Mouse (Mus musculus) G1E (cell line): Measurements from ENCODE around the gene Myo16. TPM values are rescaled to one million over a fixed set of nuclear protein-coding genes. Genes with fewer than 3 reads are reported as not detected.

ENCODE experiments used
- ATAC-seq: 2 replicates; pipeline ENCODE4 v1.8.0; 2016; ENCODE audit warnings: mild to moderate bottlenecking; ENCODE audit not compliant: insufficient number of reproducible peaks, poor library complexity, low FRiP score, severe bottlenecking; ENCODE audit errors: extremely low read depth
- DNase-seq: peaks from one replicate; pipeline ENCODE4 v3.0.0; 2012; ENCODE audit warnings: low spot score
- H3K27me3 ChIP-seq: 2 replicates; pipeline ENCODE4 v1.6.1; 2012; ENCODE audit warnings: mild to moderate bottlenecking, low read length, inconsistent platforms; ENCODE audit not compliant: insufficient read depth
- H3K36me3 ChIP-seq: replicated peaks from 2 replicates; pipeline ENCODE3; 2012; ENCODE audit warnings: mild to moderate bottlenecking, inconsistent platforms
- H3K4me1 ChIP-seq: 2 replicates; pipeline ENCODE4 v1.6.1; 2012; ENCODE audit warnings: low read depth, low read length, inconsistent platforms, mixed read lengths; ENCODE audit not compliant: insufficient read depth
- H3K4me3 ChIP-seq: 2 replicates; pipeline ENCODE4 v1.5.1; 2012; ENCODE audit warnings: low read depth, mild to moderate bottlenecking, inconsistent platforms, low read length, moderate library complexity, mixed read lengths
- H3K9me3 ChIP-seq: replicated peaks from 2 replicates; pipeline ENCODE4 v1.6.1; 2012; ENCODE audit warnings: inconsistent platforms
- CTCF ChIP-seq: IDR thresholded peaks from 2 replicates; pipeline ENCODE4 v1.5.1; 2012; ENCODE audit warnings: low read depth, low read length, inconsistent platforms, mixed read lengths
- GATA1 ChIP-seq: IDR thresholded peaks from 2 replicates; pipeline ENCODE4 v1.6.1; 2012; ENCODE audit warnings: borderline replicate concordance, low read length, inconsistent platforms, mixed read lengths
- GATA2 ChIP-seq: IDR thresholded peaks from 2 replicates; pipeline ENCODE4 v1.6.1; 2012; ENCODE audit warnings: low read depth, low read length, inconsistent platforms, borderline replicate concordance
- POLR2AphosphoS5 ChIP-seq: IDR thresholded peaks from 2 replicates; pipeline ENCODE4 v1.6.1; 2012; ENCODE audit warnings: low read depth, low read length, inconsistent platforms; ENCODE audit not compliant: insufficient replicate concordance
- TAL1 ChIP-seq: conservative IDR thresholded peaks from 2 replicates; pipeline ENCODE4 v1.6.1; 2012; ENCODE audit warnings: low read depth, low read length, inconsistent platforms, mixed read lengths
- polyA plus RNA-seq: library from polyadenylated mRNA; stranded (reverse); fragments of >175 nt; gene quantifications from 2 replicates; pipeline ENCODE4 v1.2.3, GENCODE M21; 2012
- total RNA-seq, 2 experiments: library from RNA; stranded (forward) in 1 of 2; stranded (reverse) in 1 of 2; fragments of 200-1000 nt in 1 of 2; fragments of >200 nt in 1 of 2; fragmentation: Nextera tagmentation in 1 of 2; gene quantifications; 2 replicates each; pipeline ENCODE4 v1.2.3; 2014 to 2017

The Myo16 gene
- total and polyA plus RNA-seq, 3 experiments, result 0.27 to 0.90 (median 0.38) TPM

- ATAC-seq (no peak), DNase-seq (no peak)
- H3K4me3 ChIP-seq, result no peak overlapping the region
- peaks cover 6% of the 10 kb centered on the region for H3K27me3 ChIP-seq
- no peaks in the 10 kb centered on the region for H3K36me3 ChIP-seq
- H3K4me1 ChIP-seq, result no peaks in the 10 kb centered on the region
- no peak for TF ChIP-seq GATA1
- no peaks in the 10 kb centered on the region for H3K9me3 ChIP-seq
Observed at GRCm38 (mm10) chr8:10519276-10519675, 365.6 kb downstream of the Myo16 start.

GRCm38 (mm10) chr8:10521463-10521862 is 367.8 kb downstream of the Myo16 start:
- Histone ChIP-seq H3K27me3 (peaks cover 3% of the 10 kb centered on the region), H3K4me1 (no peaks in the 10 kb centered on the region), H3K9me3 (no peaks in the 10 kb centered on the region), H3K36me3 (no peaks in the 10 kb centered on the region), H3K4me3 (no peak overlapping the region)
- DNase-seq (no peak), ATAC-seq (no peak)
- TF ChIP-seq GATA1 (no peak), CTCF (no peak), POLR2AphosphoS5 (no peak), GATA2 (no peak), TAL1 (no peak)

DNA sequence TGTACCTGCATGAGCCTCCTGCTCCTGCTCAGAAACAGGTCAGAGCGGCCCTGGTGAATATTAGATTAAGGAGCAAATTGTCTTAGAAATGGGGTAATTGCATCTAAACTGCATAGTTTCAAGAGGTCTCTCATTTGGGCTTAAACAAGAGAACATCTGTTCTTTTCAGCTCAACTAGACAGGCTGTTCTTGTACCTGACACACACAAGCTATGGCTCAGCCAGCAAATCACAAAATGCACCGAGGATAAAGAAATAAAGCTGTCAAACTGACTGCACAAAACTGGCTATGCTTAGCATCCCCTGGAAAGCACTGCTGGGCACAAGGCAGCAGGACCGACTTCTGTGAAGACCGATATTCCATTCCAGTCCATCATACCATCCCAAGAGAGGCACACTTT is 372.0 kb downstream of the Myo16 start:
- no peak for DNase-seq
- peaks cover 4% of the 10 kb centered on the region for H3K27me3 ChIP-seq
- no peaks in the 10 kb centered on the region for H3K36me3 ChIP-seq
- no peaks in the 10 kb centered on the region for H3K9me3 ChIP-seq
- ATAC-seq, result no peak
- no peak for TF ChIP-seq GATA1
- TF ChIP-seq TAL1, result no peak
- no peak for TF ChIP-seq POLR2AphosphoS5
- TF ChIP-seq GATA2, result no peak
- TF ChIP-seq CTCF, result no peak
- no peaks in the 10 kb centered on the region for H3K4me1 ChIP-seq
- H3K4me3 ChIP-seq, result no peak overlapping the region

DNA sequence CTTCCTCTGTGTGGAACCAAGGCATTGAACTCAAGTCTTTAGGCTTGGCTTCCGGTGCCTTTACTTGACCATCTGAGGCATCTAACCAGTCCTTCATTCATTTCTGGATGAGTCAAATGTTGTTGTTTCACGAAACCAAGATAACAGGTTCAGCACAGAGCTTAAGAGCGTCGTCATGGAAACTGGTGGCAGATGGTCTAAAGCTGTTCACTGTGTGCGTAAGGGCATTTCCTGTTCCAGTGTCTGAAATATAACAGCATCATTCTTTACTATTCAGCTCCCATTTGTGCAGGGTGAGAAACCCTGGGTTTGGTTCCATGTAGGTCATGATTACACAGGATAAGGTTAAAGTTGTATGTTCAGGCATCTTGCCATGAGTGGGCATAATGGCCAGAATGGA is 372.9 kb downstream of the Myo16 start:
- Histone ChIP-seq H3K4me1 (no peaks in the 10 kb centered on the region), H3K4me3 (no peak overlapping the region), H3K36me3 (no peaks in the 10 kb centered on the region), H3K27me3 (peaks cover 12% of the 10 kb centered on the region), H3K9me3 (no peaks in the 10 kb centered on the region)
- TF ChIP-seq CTCF, result no peak
- TF ChIP-seq POLR2AphosphoS5, result no peak
- TF ChIP-seq GATA2, result no peak
- no peak for TF ChIP-seq TAL1
- TF ChIP-seq GATA1, result no peak
- DNase-seq (no peak), ATAC-seq (no peak)

GRCm38 (mm10) chr8:10534619-10535286 is 381.0 kb downstream of the Myo16 start:
- no peaks in the 10 kb centered on the region for H3K4me1 ChIP-seq
- no peak for DNase-seq
- H3K4me3 ChIP-seq, result no peak overlapping the region
- H3K9me3 ChIP-seq, result no peaks in the 10 kb centered on the region
- ATAC-seq, result no peak
- no peak for TF ChIP-seq TAL1
- no peak for TF ChIP-seq CTCF
- TF ChIP-seq GATA1, result no peak
- no peak for TF ChIP-seq GATA2
- no peak for TF ChIP-seq POLR2AphosphoS5
- no peaks in the 10 kb centered on the region for H3K36me3 ChIP-seq
- H3K27me3 ChIP-seq, result peaks cover 26% of the 10 kb centered on the region

DNA sequence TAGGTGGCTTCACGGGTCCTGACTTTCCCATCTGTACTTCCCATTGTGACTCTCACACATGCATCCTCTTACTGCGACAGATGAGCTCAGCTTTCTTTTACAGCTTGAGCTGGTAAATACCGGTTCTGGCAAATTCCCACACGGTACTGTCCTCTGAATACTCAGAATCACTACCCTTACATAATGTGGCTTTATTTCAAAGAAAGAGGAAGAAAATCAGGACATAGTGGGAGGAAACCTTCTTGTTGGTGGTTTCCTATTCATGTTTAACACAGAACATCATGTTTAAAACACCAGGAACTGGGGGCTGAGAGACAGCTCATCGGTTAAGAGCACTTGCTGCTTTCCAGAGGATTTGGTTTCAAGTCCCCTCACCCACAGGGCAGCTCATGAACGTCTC is 384.6 kb downstream of the Myo16 start:
- H3K4me3 ChIP-seq, result no peak overlapping the region
- H3K27me3 ChIP-seq, result peaks cover 23% of the 10 kb centered on the region
- ATAC-seq (no peak), DNase-seq (no peak)
- no peak for TF ChIP-seq GATA1
- no peak for TF ChIP-seq TAL1
- TF ChIP-seq POLR2AphosphoS5, result no peak
- no peak for TF ChIP-seq GATA2
- no peak for TF ChIP-seq CTCF
- H3K9me3 ChIP-seq, result no peaks in the 10 kb centered on the region
- H3K4me1 ChIP-seq, result peaks cover 4% of the 10 kb centered on the region; the same call in 1 of the 2 replicates
- H3K36me3 ChIP-seq, result no peaks in the 10 kb centered on the region
